Mouse (Mus musculus) spleen, adult 12 weeks (tissue): ENCODE results near the gene Rab8b.
"Not testable (repeated sequence)": the region's sequence is repeated elsewhere in the genome, so short reads cannot be mapped to it uniquely, and the experiment has no call there.

Source experiments
- DNase-seq: peaks from one replicate; pipeline ENCODE4 v3.0.0; 2022; ENCODE audit warnings: low spot score

The Rab8b gene

DNA sequence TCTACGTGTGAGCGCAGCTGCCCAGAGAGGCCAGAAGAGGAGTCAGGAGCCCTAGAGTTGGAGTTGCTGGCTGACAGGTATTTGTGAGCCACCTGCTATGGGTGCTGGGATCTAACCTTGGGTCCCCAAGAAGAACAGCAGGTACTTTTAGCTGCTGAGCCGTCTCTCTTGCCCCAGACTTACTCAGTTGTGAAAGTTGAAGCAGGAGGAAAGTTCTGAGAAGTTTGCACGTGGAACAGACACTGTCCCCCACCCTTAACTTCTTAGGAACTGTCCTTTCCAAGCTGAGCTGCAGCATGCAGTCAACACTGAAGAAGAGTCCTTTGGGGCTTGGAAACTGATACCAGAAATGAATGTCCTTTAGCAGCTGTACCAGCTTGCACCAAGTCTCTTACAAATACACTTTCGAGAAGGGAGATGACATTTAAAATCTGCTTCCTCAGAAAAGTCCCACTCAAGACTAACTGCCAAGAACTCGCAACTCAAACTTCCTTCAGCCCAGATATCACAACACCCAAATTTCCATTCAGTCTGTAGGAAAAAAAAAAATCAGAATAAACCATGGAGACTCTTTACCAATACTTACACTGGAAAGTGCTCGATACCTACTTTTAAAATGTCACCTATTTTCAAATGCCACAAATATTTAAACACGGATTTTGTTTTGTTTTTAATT is 2.1 kb downstream of the Rab8b start:
- no peak for DNase-seq

DNA sequence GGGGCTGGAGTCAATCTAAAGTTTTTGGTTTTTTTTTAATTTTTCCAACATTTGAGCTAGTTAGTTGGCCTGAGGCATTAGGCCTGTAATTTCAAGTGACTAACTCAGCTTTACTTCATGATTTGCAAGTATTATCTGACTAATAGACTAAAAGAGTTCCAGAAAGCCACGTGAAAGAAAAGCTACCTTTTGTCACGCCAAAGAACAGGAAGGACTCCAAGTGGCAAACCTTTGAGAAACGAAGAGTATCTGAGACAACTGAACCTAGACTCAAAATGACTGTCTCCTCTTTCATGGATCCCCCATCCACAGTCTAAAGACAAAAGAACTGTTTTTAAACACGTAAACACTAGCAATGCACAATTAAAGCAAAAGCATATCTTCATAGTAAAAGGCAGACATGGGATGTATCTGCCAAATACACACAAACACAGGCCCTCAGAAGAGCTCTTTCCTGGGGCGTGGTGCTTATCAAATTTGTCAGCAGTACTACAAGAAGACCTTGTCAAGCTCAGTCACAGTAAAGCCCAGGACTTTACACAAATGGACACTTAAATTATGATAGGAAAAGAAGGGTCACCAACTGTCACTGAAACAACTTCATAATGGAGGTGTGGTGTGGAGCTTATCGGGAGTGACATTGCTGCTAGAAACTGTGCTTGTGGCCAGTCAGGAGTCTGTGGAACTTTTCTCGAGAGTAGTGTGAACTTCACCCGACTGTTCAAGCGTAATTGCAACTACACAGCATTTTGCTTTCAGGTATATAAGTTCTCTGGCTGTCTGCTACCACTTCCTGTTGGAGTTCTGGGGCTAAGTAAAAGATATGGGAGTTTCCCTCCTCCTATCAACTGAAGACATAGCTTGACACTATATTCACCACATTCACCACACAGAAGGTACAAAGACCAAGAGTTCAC is 3.4 kb downstream of the Rab8b start:
- peak; percentile 54 for DNase-seq

DNA sequence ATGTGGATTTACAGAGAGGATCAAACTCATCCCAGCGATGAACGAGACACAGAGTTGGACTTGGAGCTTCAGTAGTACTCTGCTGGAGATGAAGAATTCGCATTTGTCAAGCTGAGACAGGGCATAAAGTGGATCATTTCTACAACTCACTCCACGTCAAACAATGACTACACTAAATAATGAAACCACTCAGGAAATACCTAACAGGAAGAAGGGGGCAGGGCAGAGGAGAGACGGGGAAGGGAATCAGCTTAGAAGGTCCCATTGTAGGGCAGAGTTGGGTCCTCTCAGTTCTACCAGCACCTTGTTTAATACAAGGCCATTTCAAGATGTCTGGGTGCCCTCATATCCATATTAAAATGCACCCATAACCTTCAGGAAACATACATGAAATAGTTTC is 4.1 kb downstream of the Rab8b start:
- no peak for DNase-seq

DNA sequence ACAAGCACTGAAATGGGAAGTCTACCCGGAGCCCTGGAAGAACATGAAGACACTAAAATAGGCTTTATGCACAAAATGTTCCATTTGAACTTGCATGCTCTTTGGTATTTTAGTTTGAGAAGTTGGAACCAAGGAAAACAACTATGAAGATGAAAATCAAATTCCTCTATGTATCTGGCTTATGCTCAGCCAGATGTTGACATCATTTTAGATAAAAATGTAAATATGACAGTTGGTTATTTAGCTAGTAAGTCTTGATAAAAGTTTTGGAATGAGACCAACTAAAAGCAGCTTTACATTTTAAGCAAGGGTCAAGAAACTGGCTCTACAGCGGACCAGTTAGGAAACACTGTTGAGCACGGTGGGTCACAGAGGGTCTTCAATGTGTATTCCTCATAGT is 4.9 kb downstream of the Rab8b start:
- no peak for DNase-seq

DNA sequence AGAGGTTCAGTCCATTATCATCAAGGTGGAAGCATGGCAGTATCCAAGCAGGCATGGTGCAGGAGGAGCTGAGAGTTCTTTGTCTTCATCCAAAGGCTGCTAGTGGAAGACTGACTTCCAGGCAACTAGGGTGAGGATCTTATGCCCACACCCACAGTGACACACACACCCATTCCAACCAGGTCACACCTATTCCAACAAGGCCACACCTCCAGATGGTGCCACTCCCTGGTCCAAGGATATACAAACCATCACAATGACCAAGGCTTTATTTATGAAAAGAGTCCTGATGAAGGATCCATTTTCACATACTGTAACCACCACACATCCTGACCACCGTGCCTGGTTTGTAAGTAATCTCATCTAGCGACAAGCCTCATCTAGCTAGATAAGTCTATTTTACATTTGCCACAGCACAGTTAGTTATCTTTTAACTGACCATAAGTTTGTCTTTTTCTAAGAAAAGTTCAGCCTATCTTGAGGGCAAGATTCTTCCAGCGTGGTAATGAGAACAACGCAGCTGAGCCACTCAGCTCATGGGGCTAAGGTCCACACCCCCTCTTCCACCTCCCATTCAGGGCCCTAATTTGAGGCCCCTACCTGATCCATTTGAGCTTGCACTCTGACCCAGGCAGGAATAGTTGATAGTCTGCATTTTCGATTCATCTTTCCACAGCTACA is 6.1 kb downstream of the Rab8b start:
- DNase-seq: not testable (repeated sequence)

DNA sequence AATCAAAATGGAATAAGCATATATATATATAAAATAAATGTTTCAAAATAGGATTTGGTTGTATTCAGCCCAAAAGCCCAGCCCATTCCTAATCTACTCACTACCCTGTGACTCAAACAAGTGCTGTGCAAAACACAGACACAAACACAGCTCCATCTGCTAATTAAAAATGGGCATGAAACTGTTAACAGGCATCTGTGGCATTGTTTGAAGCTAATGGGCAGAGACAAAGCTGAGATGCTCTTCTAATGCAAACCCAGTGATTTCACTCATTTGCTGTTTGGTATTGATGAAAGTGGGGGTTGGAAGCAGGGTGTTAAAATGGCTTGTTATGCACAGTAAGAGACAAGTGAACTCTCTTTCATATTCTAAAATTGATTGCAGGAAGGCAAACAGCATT is 7.2 kb downstream of the Rab8b start:
- no peak for DNase-seq

DNA sequence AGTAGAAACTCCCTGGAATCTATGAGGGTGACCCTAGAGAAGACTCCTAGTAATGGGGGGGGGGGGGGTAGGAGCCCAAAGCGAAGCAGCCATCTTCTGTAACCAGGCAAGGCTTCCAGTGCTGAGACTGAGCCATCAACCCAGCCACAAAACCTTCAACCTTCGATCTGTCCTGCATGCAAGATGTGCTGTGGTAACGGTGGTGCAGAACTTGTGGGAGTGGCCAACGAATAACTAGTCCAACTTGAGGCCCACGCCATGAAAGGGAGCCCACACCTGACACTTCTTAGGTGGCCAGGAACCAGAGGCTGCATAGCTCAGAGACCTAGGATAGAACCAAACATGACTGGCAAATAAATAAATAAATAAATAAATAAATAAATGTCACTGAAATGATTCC is 8.8 kb downstream of the Rab8b start:
- DNase-seq: no peak

DNA sequence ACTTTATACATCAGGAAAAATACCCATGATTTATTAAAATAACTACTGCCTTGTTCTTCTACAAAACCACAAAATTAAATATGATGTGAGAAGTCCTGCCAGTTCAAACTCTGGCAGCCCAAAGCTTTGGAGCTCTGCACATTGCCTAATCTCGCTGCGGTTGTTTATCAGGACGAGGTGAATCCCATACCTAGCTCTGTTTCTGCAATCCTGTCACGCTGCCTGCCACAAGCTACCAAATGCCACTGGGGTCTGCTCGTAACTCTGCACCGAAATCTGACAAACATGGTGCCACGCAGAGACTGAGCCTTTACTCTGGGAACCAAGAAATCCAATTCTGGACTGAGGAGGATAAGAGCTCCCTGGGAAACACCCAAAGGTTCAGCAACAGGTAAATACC is 9.6 kb downstream of the Rab8b start:
- DNase-seq: no peak

DNA sequence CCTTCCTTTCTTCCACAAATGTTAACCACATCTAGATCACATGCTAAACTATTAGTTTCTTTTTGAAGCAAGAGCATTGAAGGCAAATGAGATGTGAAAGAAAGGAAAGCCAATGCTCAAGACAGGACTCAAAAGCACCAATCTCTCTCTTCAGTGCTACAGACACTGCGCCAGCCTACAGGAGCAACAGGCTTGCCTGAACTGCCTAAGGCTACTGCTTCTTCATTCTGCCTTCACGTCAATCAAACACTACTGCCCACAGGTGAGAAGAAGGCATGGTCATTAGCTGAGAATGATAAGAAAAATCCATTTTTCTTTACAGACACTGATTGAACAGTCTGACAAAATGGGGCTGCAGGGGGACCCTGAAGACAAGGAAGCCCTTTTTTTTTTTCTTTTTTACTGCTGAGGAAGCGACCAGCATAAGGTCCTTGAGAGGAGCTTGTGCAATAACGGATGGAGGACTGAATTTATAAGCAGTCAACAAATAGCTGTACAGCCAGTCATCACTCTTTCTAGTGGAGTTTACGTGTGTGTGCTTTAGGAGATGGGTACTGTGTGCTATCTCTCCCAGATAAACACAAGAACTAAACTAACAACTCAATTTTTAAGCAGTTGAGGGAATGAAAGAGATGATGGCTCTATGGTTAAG is 11.6 kb downstream of the Rab8b start:
- DNase-seq: no peak

DNA sequence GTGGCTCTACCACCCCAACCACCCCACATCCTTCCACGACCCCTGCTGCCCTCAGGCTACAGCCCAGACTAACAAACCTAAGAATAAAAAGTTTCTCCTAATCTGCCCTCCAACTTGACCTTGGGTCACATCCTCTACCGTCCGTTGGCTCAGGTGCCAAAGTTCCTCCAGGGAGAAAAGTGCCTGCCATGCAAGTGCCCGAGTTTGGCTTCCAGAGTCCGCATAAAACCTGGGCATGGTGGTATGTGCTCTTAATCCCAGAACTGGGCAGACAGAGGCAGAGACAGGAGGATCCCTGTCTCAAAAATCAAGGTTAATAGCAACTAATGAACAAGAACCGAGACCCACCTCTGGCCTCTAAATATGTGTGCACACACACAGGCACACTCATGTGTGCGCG is 12.4 kb downstream of the Rab8b start:
- DNase-seq: no peak

DNA sequence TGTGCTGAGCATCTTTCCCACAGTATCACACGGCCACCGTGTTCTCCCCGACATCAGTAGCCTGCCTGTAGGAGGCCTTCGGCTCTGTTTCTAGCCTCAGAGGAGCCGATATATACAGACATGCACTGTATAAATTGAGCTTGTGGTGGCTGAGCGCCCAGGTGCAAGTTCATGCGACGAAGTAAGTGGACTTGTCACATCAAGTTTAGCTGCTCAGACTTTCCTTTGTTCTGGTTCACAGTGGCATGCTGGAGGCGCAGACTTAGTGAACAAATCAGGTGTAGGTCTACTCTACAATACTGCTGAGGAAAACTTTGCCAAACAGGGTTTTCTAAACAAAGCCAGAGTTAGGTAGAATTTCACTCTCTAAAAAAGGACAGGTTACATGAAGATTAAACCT is 13.5 kb downstream of the Rab8b start:
- no peak for DNase-seq

DNA sequence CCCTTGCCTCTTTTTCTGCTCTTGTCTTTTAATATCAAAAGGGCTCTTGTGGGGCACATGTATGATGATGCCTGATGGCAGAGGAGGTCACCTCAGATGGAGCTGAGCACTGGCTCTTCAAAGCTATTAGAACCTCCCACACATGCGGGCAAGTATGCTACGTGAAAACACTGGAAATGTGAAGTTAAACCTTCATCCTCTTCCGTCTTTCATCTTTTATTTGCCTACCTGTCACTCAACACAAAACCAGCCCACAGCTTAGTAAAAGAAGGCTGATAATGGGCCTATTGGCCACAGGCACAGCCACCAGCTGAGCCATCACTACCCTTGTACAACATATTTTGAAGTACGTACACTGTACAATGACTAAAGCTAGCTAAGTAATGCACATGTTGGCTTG is 20.0 kb downstream of the Rab8b start:
- no peak for DNase-seq

DNA sequence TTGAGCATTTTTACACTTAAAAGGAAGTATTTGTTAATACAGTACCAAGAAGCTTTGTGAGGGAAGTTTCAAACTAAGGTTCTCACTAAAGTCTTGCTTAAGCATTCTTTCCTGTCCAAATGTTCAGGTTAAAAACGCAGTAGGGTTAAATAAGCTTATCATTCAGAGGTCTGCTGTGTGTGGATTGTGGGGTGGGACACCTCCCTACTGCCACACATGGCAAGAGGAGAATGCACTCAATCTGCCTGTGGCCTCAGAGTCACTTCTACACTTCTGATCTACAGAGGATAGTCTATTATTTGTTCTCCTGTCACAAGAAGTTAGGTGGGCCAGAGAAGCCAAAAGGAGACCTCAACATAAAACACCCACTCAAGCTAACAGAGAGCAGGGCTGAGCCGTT is 20.4 kb downstream of the Rab8b start:
- no peak for DNase-seq

DNA sequence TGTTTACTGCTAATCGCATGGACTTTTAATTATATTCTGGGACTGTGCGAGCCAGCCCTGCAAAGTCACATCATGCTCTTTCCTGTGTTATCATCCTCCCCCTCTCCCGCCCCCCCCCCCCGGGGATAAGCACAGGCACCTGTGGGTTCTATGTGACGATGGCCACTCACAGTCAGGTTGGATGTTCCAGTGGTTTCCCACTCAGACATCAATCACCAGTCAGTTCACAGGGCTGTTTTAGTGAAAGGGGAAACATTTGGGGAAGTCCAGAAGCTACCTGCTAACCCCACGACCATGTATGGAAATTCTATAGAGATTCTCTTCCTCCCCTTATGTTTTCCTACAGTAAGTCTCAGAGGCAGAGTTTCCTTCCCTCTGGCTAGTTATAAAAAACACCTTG is 21.6 kb downstream of the Rab8b start:
- no peak for DNase-seq

DNA sequence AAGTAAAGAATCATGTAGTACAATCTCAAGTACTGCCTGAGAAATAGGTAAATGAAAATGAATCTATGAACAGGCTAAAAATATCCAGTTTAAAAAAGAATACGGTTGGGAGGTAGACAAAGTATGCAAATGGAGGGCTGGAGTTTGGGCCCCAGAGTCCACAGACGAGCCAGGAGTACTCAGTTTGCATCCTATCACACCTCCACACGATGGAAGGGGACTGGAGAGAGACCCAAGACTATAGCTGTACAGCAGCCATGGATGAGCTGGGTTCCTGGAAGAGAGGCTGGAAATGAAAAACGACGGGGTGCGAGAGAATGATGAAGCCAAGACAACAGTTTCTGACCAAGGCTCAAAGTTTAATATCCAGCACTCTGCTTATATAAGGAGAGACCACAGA is 22.5 kb downstream of the Rab8b start:
- no peak for DNase-seq

DNA sequence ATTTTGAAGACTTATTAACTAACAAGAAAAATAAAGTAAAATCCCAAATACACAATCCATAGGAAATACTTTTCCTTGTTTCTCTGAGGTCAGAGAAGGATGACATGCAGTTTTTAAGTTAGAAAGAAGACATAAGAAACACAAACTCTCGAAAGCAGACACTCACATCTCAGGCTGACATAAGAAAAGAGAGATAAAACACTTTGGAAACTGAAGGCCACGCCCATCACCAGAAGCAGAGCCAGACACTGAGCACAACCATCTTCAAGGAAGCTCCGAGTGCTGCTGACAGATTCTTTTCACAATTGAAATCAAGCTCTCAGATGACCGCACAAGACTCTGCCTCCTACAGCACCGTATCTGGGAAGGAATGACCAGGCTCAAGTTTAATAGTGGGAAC is 23.5 kb downstream of the Rab8b start:
- no peak for DNase-seq

DNA sequence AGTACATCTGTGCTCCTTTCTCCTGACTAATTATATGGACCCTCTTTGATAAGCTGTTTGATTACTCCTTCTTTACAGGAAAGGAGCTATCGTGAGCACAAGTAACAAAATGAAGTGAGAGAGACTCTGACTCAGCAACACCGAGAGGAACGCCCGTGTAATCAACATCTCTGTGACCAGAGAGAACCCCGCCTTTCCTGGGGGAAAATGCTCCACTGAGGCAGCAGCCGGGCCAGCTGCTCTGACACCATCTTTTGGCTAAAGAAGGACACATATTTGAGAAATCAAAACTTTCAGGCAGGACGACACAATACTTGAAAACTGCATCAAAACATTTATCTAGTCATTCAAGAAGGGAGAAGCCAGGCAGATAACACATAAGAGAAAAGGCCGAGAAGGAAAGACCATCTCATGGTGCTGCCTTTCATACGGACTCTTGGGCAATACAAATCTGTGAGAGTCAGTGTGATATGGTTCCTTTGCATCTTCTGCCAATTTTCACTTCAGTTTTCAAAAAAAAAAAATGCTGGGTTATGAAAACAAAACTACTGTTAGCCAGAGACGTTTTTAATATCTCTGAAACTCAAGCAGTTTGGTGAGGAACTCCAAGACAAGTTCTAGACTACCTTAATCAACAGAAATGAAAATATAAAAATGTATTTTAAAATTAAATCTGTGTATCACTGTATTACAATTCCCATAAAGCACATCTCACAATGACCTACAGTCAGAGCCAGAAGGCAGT is 24.3 kb downstream of the Rab8b start:
- peak; percentile 48 for DNase-seq

DNA sequence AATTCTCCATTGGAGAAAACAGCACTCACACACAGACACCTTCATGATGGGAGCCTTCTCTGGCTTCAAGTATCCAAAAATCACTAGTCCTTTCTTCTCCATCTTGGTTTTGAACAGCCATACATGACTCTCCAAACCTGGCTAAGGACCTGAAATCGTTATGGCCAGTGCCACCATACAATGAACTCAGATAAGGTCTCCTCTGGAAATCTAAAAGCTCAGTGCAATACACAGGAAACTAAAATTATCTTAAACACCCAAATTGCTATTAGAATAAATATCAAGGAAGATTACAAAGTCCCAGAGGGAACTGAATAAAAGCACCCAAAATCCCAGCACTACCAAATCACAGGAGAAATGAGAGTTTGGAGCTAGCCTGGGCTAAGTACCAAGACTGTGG is 25.1 kb downstream of the Rab8b start:
- DNase-seq: no peak

DNA sequence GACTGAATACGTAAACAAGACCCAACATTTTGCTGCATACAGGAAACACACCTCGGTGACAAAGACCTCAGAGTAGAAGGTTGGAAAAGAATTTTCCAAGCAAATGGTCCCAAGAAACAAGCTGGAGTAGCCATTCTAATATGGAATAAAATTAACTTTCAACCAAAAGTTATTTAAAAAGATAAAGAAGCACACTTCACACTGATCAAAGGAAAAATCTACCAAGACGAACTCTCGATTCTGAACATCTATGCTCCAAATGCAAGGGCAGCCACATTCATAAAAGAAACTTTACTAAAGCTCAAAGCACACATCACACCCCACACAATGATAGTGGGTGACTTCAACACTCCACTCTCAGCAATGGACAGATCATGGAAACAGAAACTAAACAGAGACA is 27.0 kb downstream of the Rab8b start:
- not testable (repeated sequence) for DNase-seq

DNA sequence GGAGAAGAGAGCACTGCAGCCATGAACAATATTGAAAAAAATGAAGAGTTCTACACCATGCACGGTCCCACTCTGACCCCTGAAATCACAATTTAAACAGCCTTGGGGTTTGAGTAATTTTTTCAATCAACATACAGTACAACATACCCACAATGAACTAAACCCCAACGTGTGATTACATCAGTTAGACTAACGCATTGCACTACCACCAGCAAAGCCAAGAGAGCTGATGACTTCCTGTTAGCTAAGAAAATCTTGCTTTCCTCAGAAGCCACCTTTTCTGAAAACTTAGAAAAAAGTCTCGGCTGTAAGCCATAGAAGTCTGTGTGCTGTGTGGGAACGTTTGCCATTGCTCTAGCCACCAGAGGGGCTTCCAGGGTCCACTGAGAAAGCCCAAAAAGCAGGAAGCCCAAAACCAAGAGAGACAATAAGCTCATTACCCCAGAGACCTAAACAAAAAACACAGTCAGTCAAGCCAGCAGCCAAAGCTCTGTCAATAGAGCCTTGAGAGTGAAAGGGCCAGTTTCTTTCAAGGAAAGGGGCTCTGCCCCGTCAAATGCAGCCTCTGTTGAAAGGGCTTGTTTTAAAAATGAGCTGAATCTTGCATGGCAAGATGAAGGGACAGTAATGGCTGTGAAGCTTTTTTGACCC is 31.4 kb downstream of the Rab8b start:
- DNase-seq: no peak

DNA sequence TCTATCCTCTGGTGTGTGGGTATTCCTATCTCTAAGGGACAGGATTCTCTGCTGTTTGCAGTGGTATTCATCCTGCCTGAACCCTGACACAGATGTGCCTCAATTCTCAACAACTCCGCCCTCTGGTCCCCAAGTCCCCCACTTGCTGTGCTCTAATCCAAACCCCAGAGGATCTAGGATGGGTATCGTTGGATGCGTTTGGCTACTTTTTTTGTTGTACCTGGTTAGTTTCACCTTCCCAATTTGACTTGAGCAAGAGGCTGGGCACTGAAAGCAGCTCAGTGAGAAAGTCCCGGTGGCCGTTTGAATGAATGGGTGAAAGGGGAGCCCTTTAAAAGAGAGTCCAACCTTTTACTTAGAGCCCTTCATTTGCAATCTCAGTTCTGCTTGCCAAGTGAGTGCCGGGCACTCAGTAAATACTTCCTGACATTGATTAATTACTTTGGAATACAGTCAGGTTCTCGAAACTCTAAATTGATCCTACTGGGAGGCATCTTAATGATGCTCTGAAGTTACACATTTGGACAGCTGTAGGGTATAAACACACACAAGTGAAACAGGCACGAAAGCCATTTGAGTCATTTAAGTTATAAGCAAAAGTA is 32.1 kb downstream of the Rab8b start:
- DNase-seq: no peak
